Mouse (Mus musculus): ENCODE results near the gene Vill. TPM values are rescaled to one million over a fixed set of nuclear protein-coding genes. Genes with fewer than 3 reads are reported as not detected.

Gene Vill
- polyA plus RNA-seq, 1 experiment: 37.0 TPM

DNA sequence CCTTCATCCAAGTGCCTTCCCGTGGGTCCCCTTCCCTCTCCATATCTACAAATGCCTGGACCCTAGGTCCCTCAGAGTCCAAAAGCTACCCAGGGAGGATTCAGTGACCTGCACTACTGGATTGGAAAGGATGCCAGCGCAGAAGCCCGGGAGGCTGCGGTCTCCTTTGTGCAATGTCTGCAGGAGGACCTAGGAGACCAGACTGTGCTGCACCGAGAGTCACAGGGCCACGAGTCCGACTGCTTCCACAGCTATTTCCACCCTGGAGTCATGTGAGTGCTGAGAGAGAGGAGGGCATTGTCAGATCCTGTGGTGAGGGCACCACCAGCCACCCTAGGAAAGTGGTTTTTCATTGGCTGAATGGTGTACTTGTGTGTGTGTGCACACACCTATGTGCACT, 5.7 kb downstream of the Vill start:
- TF ChIP-seq EP300 (IDR thresholded peaks at IDR 0.05; ENCODE audit: insufficient read depth, low read depth, low read length) (no peak), CTCF (IDR thresholded peaks at IDR 0.05; ENCODE audit: low read depth, low read length) (no peak), POLR2A (IDR thresholded peaks at IDR 0.05; ENCODE audit: insufficient read depth, low read length) (no peak)
- H3K36me3 ChIP-seq (ENCODE audit: control insufficient read depth, insufficient read depth, low read length, poor library complexity, severe bottlenecking): no peaks in the 10 kb centered on the region
- no peaks in the 10 kb centered on the region for H3K27me3 ChIP-seq (ENCODE audit: control insufficient read depth, insufficient read depth, low read length, poor library complexity, severe bottlenecking)
- H3K9me3 ChIP-seq (replicated peaks; ENCODE audit: control insufficient read depth, insufficient read depth, low read length, poor library complexity, severe bottlenecking): no peaks in the 10 kb centered on the region
- no peak overlapping the region for H3K27ac ChIP-seq (ENCODE audit: insufficient read depth, low read length)
- no peak overlapping the region for H3K9ac ChIP-seq (ENCODE audit: low read depth, poor library complexity, severe bottlenecking)
- H3K4me1 ChIP-seq (ENCODE audit: control insufficient read depth, insufficient read depth, low read length): no peaks in the 10 kb centered on the region
- H3K4me3 ChIP-seq (ENCODE audit: low read depth, low read length): no peak overlapping the region

DNA sequence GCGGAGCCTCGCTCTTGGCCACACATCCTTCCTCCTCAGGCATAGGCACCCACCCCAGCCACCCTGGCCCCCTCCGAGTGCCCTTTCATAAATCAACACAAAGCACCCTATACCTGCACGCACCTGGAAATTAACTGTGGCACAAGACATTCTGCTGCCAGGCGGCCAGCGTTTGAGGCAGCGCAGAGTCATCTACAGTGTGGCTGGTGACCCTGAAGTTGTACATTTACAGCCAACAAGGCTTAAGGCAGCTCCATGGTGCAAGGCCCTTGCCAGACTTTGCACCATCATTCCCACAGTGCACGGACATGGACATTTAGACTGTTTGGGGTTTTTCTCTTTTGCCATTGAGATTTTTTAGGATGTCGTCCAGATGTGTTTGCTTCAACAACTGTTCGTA, 8.1 kb downstream of the Vill start:
- TF ChIP-seq CTCF (IDR thresholded peaks at IDR 0.05; ENCODE audit: low read depth, low read length): no peak
- no peak for TF ChIP-seq POLR2A (IDR thresholded peaks at IDR 0.05; ENCODE audit: insufficient read depth, low read length)
- no peak for TF ChIP-seq EP300 (IDR thresholded peaks at IDR 0.05; ENCODE audit: insufficient read depth, low read depth, low read length)
- Histone ChIP-seq H3K27me3 (ENCODE audit: control insufficient read depth, insufficient read depth, low read length, poor library complexity, severe bottlenecking) (no peaks in the 10 kb centered on the region), H3K36me3 (ENCODE audit: control insufficient read depth, insufficient read depth, low read length, poor library complexity, severe bottlenecking) (no peaks in the 10 kb centered on the region), H3K27ac (ENCODE audit: insufficient read depth, low read length) (no peak overlapping the region), H3K9ac (ENCODE audit: low read depth, poor library complexity, severe bottlenecking) (no peak overlapping the region), H3K9me3 (replicated peaks; ENCODE audit: control insufficient read depth, insufficient read depth, low read length, poor library complexity, severe bottlenecking) (no peaks in the 10 kb centered on the region), H3K4me1 (ENCODE audit: control insufficient read depth, insufficient read depth, low read length) (no peaks in the 10 kb centered on the region), H3K4me3 (ENCODE audit: low read depth, low read length) (no peak overlapping the region)

DNA sequence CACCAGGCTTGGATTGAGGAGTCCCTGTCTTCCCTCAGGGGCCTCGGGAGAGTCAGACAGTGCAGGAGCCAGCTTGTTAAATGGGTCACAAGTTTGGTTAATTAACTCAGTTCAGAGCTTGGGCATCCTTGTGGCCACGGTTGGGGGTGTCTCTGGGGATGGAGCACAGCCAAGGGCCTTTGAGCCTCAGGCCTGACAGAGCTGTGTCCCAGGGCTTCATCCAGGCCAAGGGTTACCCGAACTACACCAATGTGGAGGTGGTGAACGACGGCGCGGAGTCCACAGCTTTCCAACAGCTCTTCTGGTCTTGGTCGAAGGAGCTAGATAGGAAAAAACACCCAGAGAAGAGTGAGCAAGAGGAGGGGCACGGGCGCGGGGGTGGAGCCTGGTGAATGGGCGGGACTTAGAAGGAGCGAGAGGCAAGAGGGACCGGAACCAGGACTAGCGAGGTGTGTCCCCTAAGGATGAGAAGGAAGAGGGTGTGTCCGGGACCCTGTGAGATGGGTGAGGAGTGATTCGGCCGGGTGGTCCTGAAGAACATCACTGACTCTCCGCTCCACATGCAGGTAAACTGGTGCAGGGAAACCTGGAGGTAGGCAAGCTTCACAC, 10.6 kb downstream of the Vill start:
- H3K36me3 ChIP-seq (ENCODE audit: control insufficient read depth, insufficient read depth, low read length, poor library complexity, severe bottlenecking): no peaks in the 10 kb centered on the region
- H3K4me1 ChIP-seq (ENCODE audit: control insufficient read depth, insufficient read depth, low read length): no peaks in the 10 kb centered on the region
- H3K4me3 ChIP-seq (ENCODE audit: low read depth, low read length): peak overlapping the region; percentile 37
- H3K9ac ChIP-seq (ENCODE audit: low read depth, poor library complexity, severe bottlenecking): no peak overlapping the region
- H3K27me3 ChIP-seq (ENCODE audit: control insufficient read depth, insufficient read depth, low read length, poor library complexity, severe bottlenecking): no peaks in the 10 kb centered on the region
- no peak for TF ChIP-seq POLR2A (IDR thresholded peaks at IDR 0.05; ENCODE audit: insufficient read depth, low read length)
- no peak for TF ChIP-seq EP300 (IDR thresholded peaks at IDR 0.05; ENCODE audit: insufficient read depth, low read depth, low read length)
- no peak for TF ChIP-seq CTCF (IDR thresholded peaks at IDR 0.05; ENCODE audit: low read depth, low read length)
- no peak overlapping the region for H3K27ac ChIP-seq (ENCODE audit: insufficient read depth, low read length)
- H3K9me3 ChIP-seq (replicated peaks; ENCODE audit: control insufficient read depth, insufficient read depth, low read length, poor library complexity, severe bottlenecking): no peaks in the 10 kb centered on the region

GRCm38 (mm10) chr9:119064296-119064695, 11.7 kb downstream of the Vill start:
- no peaks in the 10 kb centered on the region for H3K36me3 ChIP-seq (ENCODE audit: control insufficient read depth, insufficient read depth, low read length, poor library complexity, severe bottlenecking)
- no peaks in the 10 kb centered on the region for H3K27me3 ChIP-seq (ENCODE audit: control insufficient read depth, insufficient read depth, low read length, poor library complexity, severe bottlenecking)
- no peak overlapping the region for H3K27ac ChIP-seq (ENCODE audit: insufficient read depth, low read length)
- TF ChIP-seq CTCF (IDR thresholded peaks at IDR 0.05; ENCODE audit: low read depth, low read length) (no peak), POLR2A (IDR thresholded peaks at IDR 0.05; ENCODE audit: insufficient read depth, low read length) (no peak), EP300 (IDR thresholded peaks at IDR 0.05; ENCODE audit: insufficient read depth, low read depth, low read length) (no peak)
- H3K4me3 ChIP-seq (ENCODE audit: low read depth, low read length): no peak overlapping the region
- no peaks in the 10 kb centered on the region for H3K4me1 ChIP-seq (ENCODE audit: control insufficient read depth, insufficient read depth, low read length)
- no peaks in the 10 kb centered on the region for H3K9me3 ChIP-seq (replicated peaks; ENCODE audit: control insufficient read depth, insufficient read depth, low read length, poor library complexity, severe bottlenecking)
- H3K9ac ChIP-seq (ENCODE audit: low read depth, poor library complexity, severe bottlenecking): no peak overlapping the region

DNA sequence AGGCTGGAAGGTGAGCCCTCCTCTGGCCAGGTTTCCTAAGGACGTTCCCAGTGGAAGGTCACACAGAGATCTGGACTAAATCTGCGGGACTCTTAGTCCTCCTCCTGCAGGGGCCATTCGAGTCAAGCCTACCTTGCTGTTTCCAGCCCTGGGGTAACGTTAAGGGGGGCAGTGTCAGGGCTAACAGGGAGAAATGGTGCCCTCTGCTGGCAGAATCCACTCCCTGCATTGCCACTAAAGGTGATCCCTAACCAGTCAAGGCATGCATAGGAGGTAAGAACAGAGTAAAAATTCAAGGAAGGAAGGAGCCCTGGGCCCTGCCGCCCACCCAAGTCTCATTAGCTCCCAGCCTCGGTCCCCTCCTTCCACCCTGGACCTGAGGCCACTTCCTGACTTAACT, 15.0 kb downstream of the Vill start:
- peak; percentile 94 for TF ChIP-seq CTCF (IDR thresholded peaks at IDR 0.05; ENCODE audit: low read depth, low read length)
- no peak for TF ChIP-seq POLR2A (IDR thresholded peaks at IDR 0.05; ENCODE audit: insufficient read depth, low read length)
- no peak for TF ChIP-seq EP300 (IDR thresholded peaks at IDR 0.05; ENCODE audit: insufficient read depth, low read depth, low read length)
- H3K4me3 ChIP-seq (ENCODE audit: low read depth, low read length): no peak overlapping the region
- H3K4me1 ChIP-seq (ENCODE audit: control insufficient read depth, insufficient read depth, low read length): no peaks in the 10 kb centered on the region
- H3K9ac ChIP-seq (ENCODE audit: low read depth, poor library complexity, severe bottlenecking): no peak overlapping the region
- no peak overlapping the region for H3K27ac ChIP-seq (ENCODE audit: insufficient read depth, low read length)
- H3K9me3 ChIP-seq (replicated peaks; ENCODE audit: control insufficient read depth, insufficient read depth, low read length, poor library complexity, severe bottlenecking): no peaks in the 10 kb centered on the region
- H3K36me3 ChIP-seq (ENCODE audit: control insufficient read depth, insufficient read depth, low read length, poor library complexity, severe bottlenecking): no peaks in the 10 kb centered on the region
- no peaks in the 10 kb centered on the region for H3K27me3 ChIP-seq (ENCODE audit: control insufficient read depth, insufficient read depth, low read length, poor library complexity, severe bottlenecking)

GRCm38 (mm10) chr9:119068266-119068665, 15.7 kb downstream of the Vill start:
- TF ChIP-seq EP300 (IDR thresholded peaks at IDR 0.05; ENCODE audit: insufficient read depth, low read depth, low read length): no peak
- TF ChIP-seq POLR2A (IDR thresholded peaks at IDR 0.05; ENCODE audit: insufficient read depth, low read length): no peak
- no peak for TF ChIP-seq CTCF (IDR thresholded peaks at IDR 0.05; ENCODE audit: low read depth, low read length)
- Histone ChIP-seq H3K4me3 (ENCODE audit: low read depth, low read length) (no peak overlapping the region), H3K4me1 (ENCODE audit: control insufficient read depth, insufficient read depth, low read length) (no peaks in the 10 kb centered on the region), H3K27ac (ENCODE audit: insufficient read depth, low read length) (no peak overlapping the region), H3K36me3 (ENCODE audit: control insufficient read depth, insufficient read depth, low read length, poor library complexity, severe bottlenecking) (no peaks in the 10 kb centered on the region), H3K9ac (ENCODE audit: low read depth, poor library complexity, severe bottlenecking) (no peak overlapping the region), H3K27me3 (ENCODE audit: control insufficient read depth, insufficient read depth, low read length, poor library complexity, severe bottlenecking) (no peaks in the 10 kb centered on the region), H3K9me3 (replicated peaks; ENCODE audit: control insufficient read depth, insufficient read depth, low read length, poor library complexity, severe bottlenecking) (no peaks in the 10 kb centered on the region)

Measured in ES-Bruce4 (cell line).